Mouse (Mus musculus): Measurements from ENCODE around the gene Ankrd44.

DNA sequence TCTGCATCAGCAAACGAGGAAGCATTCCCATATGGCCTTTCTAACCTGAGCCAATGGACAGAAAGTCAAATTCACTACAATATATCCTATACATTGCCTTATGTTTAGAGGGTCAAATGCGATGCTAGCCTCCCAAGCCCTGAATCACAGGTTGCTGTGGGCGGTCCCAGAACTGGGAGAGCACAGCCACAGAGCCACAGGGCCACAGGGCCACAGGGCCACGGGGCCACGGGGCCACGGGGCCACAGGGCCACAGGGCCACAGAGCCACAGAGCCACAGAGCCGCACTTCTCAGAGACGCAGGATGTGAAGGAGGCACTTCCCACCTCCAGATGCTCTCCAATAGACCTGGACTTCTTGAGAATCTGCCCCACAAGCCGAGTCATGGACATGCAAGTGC is 121.8 kb downstream of the Ankrd44 start:
- TF ChIP-seq CTCF (IDR thresholded peaks at IDR 0.05; ENCODE audit: low read depth, low read length) (no peak), POLR2AphosphoS5 (IDR thresholded peaks at IDR 0.05; ENCODE audit: insufficient replicate concordance, low read depth, low read length) (no peak), TAL1 (conservative IDR thresholded peaks at IDR 0.05; ENCODE audit: low read depth, low read length) (no peak), GATA1 (IDR thresholded peaks at IDR 0.05; ENCODE audit: borderline replicate concordance, low read length) (no peak)

All from G1E (cell line).